ENCODE assay signal across 12 mouse cellular contexts in genomic region chr13:54844579-54844978, GRCm38 (mm10).
"Had no signal": no experiment of that assay in that cellular context is flagged by ENCODE, and none has a peak within 500 bp of the region (broad histone marks: within the 10 kb centered on the region; RNA-seq: fewer than 3 reads in every experiment).

No protein-coding gene starts in this region.

- H3K4me2 ChIP-seq: kidney, embryonic 15.5 days; liver, embryonic 11.5 days; liver, embryonic 15.5 days; neural tube, embryonic 13.5 days had no signal

- H3K4me1 ChIP-seq: kidney, embryonic 15.5 days; liver, embryonic 15.5 days had no signal

- DNase-seq: kidney, adult 2 months; kidney, postnatal 14 days; right cerebral cortex, postnatal 25 days; thymus, adult 2 months; thymus, postnatal 25 days had no signal

- H3K36me3 ChIP-seq: kidney, embryonic 15.5 days; limb, embryonic 10.5 days; liver, embryonic 15.5 days; neural tube, embryonic 13.5 days had no signal

- H3K9ac ChIP-seq: kidney, embryonic 15.5 days; liver, embryonic 15.5 days; neural tube, embryonic 13.5 days had no signal

- H3K27ac ChIP-seq: kidney, embryonic 15.5 days; left cerebral cortex, adult 2 months; limb, embryonic 10.5 days; liver, embryonic 15.5 days; neural tube, embryonic 13.5 days had no signal

- H3K4me3 ChIP-seq: kidney, embryonic 15.5 days; left cerebral cortex, adult 2 months; limb, embryonic 10.5 days; liver, embryonic 15.5 days; neural tube, embryonic 13.5 days had no signal

- H3K9me3 ChIP-seq: kidney, embryonic 15.5 days; limb, embryonic 10.5 days; liver, embryonic 15.5 days; neural tube, embryonic 13.5 days had no signal

- ATAC-seq: intestine, embryonic 16.5 days had no signal

- H3K27me3 ChIP-seq: liver, embryonic 15.5 days; neural tube, embryonic 13.5 days had no signal
